Mouse (Mus musculus): ENCODE measurements around the gene Zdhhc7.

GRCm38 (mm10) chr8:120057078-120057477 lies 44.2 kb downstream of the Zdhhc7 start:
- no peak for TF ChIP-seq CTCF (IDR thresholded peaks at IDR 0.05; ENCODE audit: control insufficient read depth, insufficient read depth, insufficient read length)
- TF ChIP-seq FOSL1 (IDR thresholded peaks at IDR 0.05; ENCODE audit: insufficient read depth, low read length, poor library complexity, severe bottlenecking), result no peak
- no peak for TF ChIP-seq MYOG (IDR thresholded peaks at IDR 0.05; ENCODE audit: control insufficient read depth, extremely low read depth, insufficient read length)
- TF ChIP-seq MYOD1 (IDR thresholded peaks at IDR 0.05; ENCODE audit: control insufficient read depth, insufficient read length, low read depth), result no peak
- TF ChIP-seq USF1 (IDR thresholded peaks at IDR 0.05; ENCODE audit: low read depth), result no peak
- TF ChIP-seq CEBPB (IDR thresholded peaks at IDR 0.05; ENCODE audit: low read depth), result no peak
